ENCODE assay signal across 17 mouse cellular contexts in the genomic region with DNA sequence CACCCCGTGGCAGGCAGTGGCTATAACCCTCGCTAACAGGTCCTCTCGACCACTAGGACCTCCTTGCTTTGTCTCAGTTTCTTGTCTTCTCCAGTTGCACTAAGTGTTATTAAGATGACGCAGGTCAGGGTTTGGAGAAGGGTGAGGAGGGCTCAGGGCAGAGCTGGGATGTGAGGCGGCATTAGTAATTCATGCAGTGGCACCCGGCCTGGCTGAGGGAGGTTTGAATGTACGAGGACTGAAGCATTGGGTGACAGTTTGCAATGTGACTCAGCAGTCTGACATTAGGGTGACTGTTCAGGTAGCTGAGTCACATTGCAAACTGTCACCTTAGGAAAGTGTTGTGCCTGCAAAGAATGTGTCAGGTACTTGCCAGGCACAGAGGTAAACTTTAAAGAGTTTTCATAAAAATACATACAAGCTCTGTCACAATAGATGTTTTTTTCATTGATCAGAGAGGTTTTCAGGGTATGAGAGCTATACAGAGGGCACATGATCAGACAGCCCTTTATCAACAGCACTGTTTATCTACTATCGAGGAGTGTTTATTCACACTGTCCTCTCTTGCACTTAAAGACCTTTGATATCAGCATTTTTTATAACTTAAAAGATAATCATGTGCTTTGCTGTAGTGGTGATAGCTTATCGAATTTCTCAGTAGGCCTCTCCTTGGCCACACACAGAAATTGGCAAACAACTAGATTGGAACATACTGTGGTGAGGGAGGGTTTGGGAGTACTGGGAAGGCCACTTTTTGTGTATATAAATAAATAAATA. TPM values are rescaled to one million over a fixed set of nuclear protein-coding genes. Genes with fewer than 3 reads are reported as not detected.
DNase-seq lines count a peak whose midpoint lies in the region; ATAC-seq and TF ChIP-seq lines count a peak whose summit lies in the region.
"Had no signal": no experiment of that assay in that cellular context is flagged by ENCODE, and none has a peak within 500 bp of the region (broad histone marks: within the 10 kb centered on the region; RNA-seq: fewer than 3 reads in every experiment).

No protein-coding gene starts in this region.

- WGBS in heart, embryonic 13.5 days: 65% methylated on average over 9 of the region's 9 CpGs

- no peak overlapping the region for H3K9ac ChIP-seq in heart, embryonic 13.5 days
- H3K9ac ChIP-seq: embryonic facial prominence, embryonic 15.5 days; forebrain, embryonic 15.5 days; heart, embryonic 15.5 days; hindbrain, embryonic 15.5 days had no signal

- DNase-seq in heart, postnatal 4 days: no peak
- DNase-seq in brain, adult 2 months (ENCODE audit: low read depth, low spot score): peak; percentile 53
- DNase-seq in liver: peak; percentile 20
- no peak for DNase-seq in kidney, postnatal 36 days
- no peak for DNase-seq in layer of hippocampus, adult 2 months (ENCODE audit: low spot score in 2 of 2)
- no peak for DNase-seq in thymus, adult 18-20 months
- DNase-seq: adrenal gland, postnatal 14 days; cerebellum, adult 18-20 months; gastrocnemius, postnatal 14 days; kidney, adult 9 months; thymus, postnatal 25 days had no signal

- H3K9me3 ChIP-seq in heart, embryonic 13.5 days: no peaks in the 10 kb centered on the region
- H3K9me3 ChIP-seq: embryonic facial prominence, embryonic 15.5 days; forebrain, embryonic 15.5 days; heart, embryonic 15.5 days; hindbrain, embryonic 15.5 days had no signal

- 0 out of 2 replicates have a peak overlapping the region, but pooled peaks have one; percentile 76 for H3K27ac ChIP-seq in heart, embryonic 13.5 days (replicated peaks)
- H3K27ac ChIP-seq in layer of hippocampus, adult 2 months: no peak overlapping the region
- H3K27ac ChIP-seq: forebrain, embryonic 15.5 days; hindbrain, embryonic 15.5 days had no signal

- no peak for ATAC-seq in heart, embryonic 13.5 days (ENCODE audit: extremely low read depth, insufficient number of reproducible peaks, low FRiP score, low TSS enrichment)
- ATAC-seq in megakaryocyte-erythroid progenitor cell, adult 5-6 weeks (replicated peaks; ENCODE audit: low FRiP score, low TSS enrichment, poor library complexity, severe bottlenecking): peak; percentile 61
- ATAC-seq: forebrain, embryonic 15.5 days had no signal

- no peaks in the 10 kb centered on the region for H3K36me3 ChIP-seq in heart, embryonic 13.5 days
- H3K36me3 ChIP-seq: embryonic facial prominence, embryonic 15.5 days; forebrain, embryonic 15.5 days; heart, embryonic 15.5 days; hindbrain, embryonic 15.5 days had no signal

- peaks cover 34% of the 10 kb centered on the region for H3K4me1 ChIP-seq in heart, embryonic 13.5 days
- H3K4me1 ChIP-seq: hindbrain, embryonic 15.5 days had no signal

- no peak overlapping the region for H3K4me2 ChIP-seq in heart, embryonic 13.5 days
- H3K4me2 ChIP-seq: embryonic facial prominence, embryonic 15.5 days; forebrain, embryonic 15.5 days; heart, embryonic 15.5 days; hindbrain, embryonic 15.5 days had no signal

- no peak for TF ChIP-seq CTCF in layer of hippocampus, adult 2 months (conservative IDR thresholded peaks at IDR 0.05)

- H3K27me3 ChIP-seq in heart, embryonic 13.5 days (replicated peaks): no peaks in the 10 kb centered on the region
- H3K27me3 ChIP-seq: embryonic facial prominence, embryonic 15.5 days; forebrain, embryonic 15.5 days; heart, embryonic 15.5 days; hindbrain, embryonic 15.5 days had no signal

- no peak overlapping the region for H3K4me3 ChIP-seq in heart, embryonic 13.5 days
- no peak overlapping the region for H3K4me3 ChIP-seq in layer of hippocampus, adult 2 months
- H3K4me3 ChIP-seq: embryonic facial prominence, embryonic 15.5 days; forebrain, embryonic 15.5 days; heart, embryonic 15.5 days; hindbrain, embryonic 15.5 days had no signal

RNA-seq across cellular contexts. Expression of a gene that starts 56.7 kb away (rescaled TPM):
- 112 and 117 TPM in 2 replicates for polyA plus RNA-seq in heart, embryonic 13.5 days (2015; fragmentation: Nextera tagmentation; extraction: Ambion mirVana)
- total RNA-seq in heart, postnatal 4 days (2021): 100 to 1,000 TPM; 124 TPM
- total RNA-seq in megakaryocyte-erythroid progenitor cell, adult 5-6 weeks (2014; fragmentation: Nextera tagmentation): 87.6 and 103 TPM in 2 replicates
- total RNA-seq in megakaryocyte-erythroid progenitor cell, adult 5-6 weeks (2017): 320 and 325 TPM in 2 replicates
- 10 to 100 TPM; 49.9 to 51.2 TPM for total RNA-seq in layer of hippocampus, adult 2 months (2021)

Comparison
In these comparisons a context has a peak if more than half of its experiments do, and no peak if none do; other contexts are left out.
1. DNase-seq: peak in brain, adult 2 months (single experiment) and liver (single experiment); none in heart, postnatal 4 days (single experiment), kidney, postnatal 36 days (0 of 2), layer of hippocampus, adult 2 months (0 of 2) and thymus, adult 18-20 months (0 of 2).